Comparison of ENCODE assay signal across 8 mouse cellular contexts in genomic region chr16:76803725-76804124, GRCm38 (mm10).
DNase-seq lines count a peak whose midpoint lies in the region; ATAC-seq and TF ChIP-seq lines count a peak whose summit lies in the region.

No protein-coding gene starts in this region.

- H3K4me3 ChIP-seq in kidney, embryonic 15.5 days (replicated peaks): no peak overlapping the region
- no peak overlapping the region for H3K4me3 ChIP-seq in lung, embryonic 14.5 days (ENCODE audit: low read depth, low read length)

- no peaks in the 10 kb centered on the region for H3K27me3 ChIP-seq in kidney, embryonic 15.5 days
- H3K27me3 ChIP-seq in lung, embryonic 14.5 days (ENCODE audit: insufficient read depth, low read length): no peaks in the 10 kb centered on the region

- H3K27ac ChIP-seq in kidney, embryonic 15.5 days: no peak overlapping the region
- H3K27ac ChIP-seq in lung, embryonic 14.5 days (ENCODE audit: low read depth): no peak overlapping the region

- H3K4me1 ChIP-seq in kidney, embryonic 15.5 days: no peaks in the 10 kb centered on the region
- H3K4me1 ChIP-seq in lung, embryonic 14.5 days (ENCODE audit: insufficient read depth): no peaks in the 10 kb centered on the region

- H3K9ac ChIP-seq in kidney, embryonic 15.5 days: no peak overlapping the region
- H3K9ac ChIP-seq in lung, embryonic 14.5 days: no peak overlapping the region

- no peak; the same call in 1 of the 2 replicates for ATAC-seq in kidney, embryonic 15.5 days (replicated peaks; ENCODE audit: low FRiP score)
- no peak for ATAC-seq in lung, embryonic 14.5 days (ENCODE audit: insufficient read depth)

- DNase-seq in kidney, adult 18-20 months: peak; percentile 43
- peak; percentile 54 for DNase-seq in CD4-positive, CD25-positive, alpha-beta regulatory T cell, adult 2 months (ENCODE audit: low read depth, low spot score)
- peak; percentile 74 for DNase-seq in adrenal gland, postnatal 10 days
- peak; percentile 32 to 59 for DNase-seq in gastrocnemius, postnatal 4 days (ENCODE audit: low spot score in 2 of 2)
- peak; percentile 75 for DNase-seq in lung, embryonic 14.5 days
- peak; percentile 74 for DNase-seq in testis, postnatal 10 days (ENCODE audit: low spot score)
- no peak for DNase-seq in MN1 (ENCODE audit: low spot score)

- no peak overlapping the region for H3K4me2 ChIP-seq in kidney, embryonic 15.5 days
- no peak overlapping the region for H3K4me2 ChIP-seq in lung, embryonic 14.5 days

- no peaks in the 10 kb centered on the region for H3K36me3 ChIP-seq in kidney, embryonic 15.5 days
- no peaks in the 10 kb centered on the region for H3K36me3 ChIP-seq in lung, embryonic 14.5 days (ENCODE audit: insufficient read depth)

- peak; percentile 68 for TF ChIP-seq CTCF in lung, embryonic 14.5 days (IDR thresholded peaks at IDR 0.05; ENCODE audit: low read depth)

- H3K9me3 ChIP-seq in kidney, embryonic 15.5 days (replicated peaks): no peaks in the 10 kb centered on the region
- H3K9me3 ChIP-seq in lung, embryonic 14.5 days (ENCODE audit: low read depth, low read length): no peaks in the 10 kb centered on the region

- 28% methylated on average over 3 of the region's 3 CpGs for WGBS in kidney, embryonic 15.5 days
- 28% methylated on average over 3 of the region's 3 CpGs for WGBS in lung, embryonic 14.5 days
